Mouse (Mus musculus) midbrain, embryonic 14.5 days (tissue): ENCODE measurements around the gene Gm20503. TPM values are rescaled to one million over a fixed set of nuclear protein-coding genes. Genes with fewer than 3 reads are reported as not detected.

ENCODE experiments used
- ATAC-seq: fragments of 200-750 bp; cut with Nextera tagmentation; 2 replicates; pipeline ENCODE4 v1.8.0; 2017; ENCODE audit warnings: moderate number of reproducible peaks, moderate library complexity; ENCODE audit not compliant: low FRiP score, low TSS enrichment
- DNase-seq: peaks from one replicate; pipeline ENCODE4 v3.0.0-alpha.2; 2015
- H3K27ac ChIP-seq: fragments of 300-500 bp; sonication (generic); replicated peaks from 2 replicates; pipeline ENCODE4 v1.5.1; 2014; ENCODE audit warnings: mild to moderate bottlenecking, low read depth, low read length, moderate library complexity
- H3K27me3 ChIP-seq: fragments of 300-500 bp; sonication (generic); 2 replicates; pipeline ENCODE4 v1.6.1; 2014; ENCODE audit warnings: low read length, control low read depth, mixed read lengths; ENCODE audit not compliant: control insufficient read depth, insufficient read depth
- H3K36me3 ChIP-seq: fragments of 300-500 bp; sonication (generic); 2 replicates; pipeline ENCODE4 v1.6.1; 2014; ENCODE audit warnings: low read length, control low read depth; ENCODE audit not compliant: control insufficient read depth, insufficient read depth
- H3K4me1 ChIP-seq: fragments of 300-500 bp; sonication (generic); 2 replicates; pipeline ENCODE4 v1.6.1; 2014; ENCODE audit warnings: mild to moderate bottlenecking, antibody characterized with exemption, low read length, control low read depth; ENCODE audit not compliant: control insufficient read depth, insufficient read depth
- H3K4me2 ChIP-seq: fragments of 300-500 bp; sonication (generic); 2 replicates; pipeline ENCODE4 v1.6.1; 2014; ENCODE audit warnings: mild to moderate bottlenecking, low read length, moderate library complexity
- H3K4me3 ChIP-seq: fragments of 300-500 bp; sonication (generic); replicated peaks from 2 replicates; pipeline ENCODE4 v1.5.1; 2014; ENCODE audit warnings: low read depth, low read length
- H3K9ac ChIP-seq: fragments of 300-500 bp; sonication (generic); replicated peaks from 2 replicates; pipeline ENCODE4 v1.6.1; 2014; ENCODE audit warnings: mild to moderate bottlenecking, low read length, moderate library complexity
- H3K9me3 ChIP-seq: fragments of 300-500 bp; sonication (generic); 2 replicates; pipeline ENCODE4 v1.6.1; 2016; ENCODE audit warnings: low read length, control low read depth, mixed read lengths; ENCODE audit not compliant: control insufficient read depth
- whole genome bisulfite sequencing: fragments of 180-500 bp; shearing (Covaris S2); extraction: QIAGEN DNeasy Blood & Tissue Kit; methylation state at CpG from one replicate; pipeline ENCODE4 v1.1.7; 2014; 5-methylcytosine and 5-hydroxymethylcytosine counted together
- polyA plus RNA-seq: library from polyadenylated mRNA; unstranded; fragments of >200 nt; fragmentation: Nextera tagmentation; extraction: Ambion mirVana; gene quantifications from 2 replicates; pipeline ENCODE4 v1.2.1, GENCODE M21; 2014

Gene Gm20503
- polyA plus RNA-seq = 4.6 and 5.2 TPM in 2 replicates

GRCm38 (mm10) chr4:59002948-59003805 lies at the start of gene Gm20503:
Gene Gm20503 (plus strand): TSS chr4:59003210.
- Histone ChIP-seq H3K4me1 (peaks cover 18% of the 10 kb centered on the region), H3K4me2 (peak within 1 kb of the TSS; percentile 74), H3K9me3 (no peaks in the 10 kb centered on the region), H3K27me3 (no peaks in the 10 kb centered on the region), H3K9ac (peak within 1 kb of the TSS; percentile 88), H3K36me3 (no peaks in the 10 kb centered on the region), H3K27ac (peak within 1 kb of the TSS; percentile 90), H3K4me3 (peak within 1 kb of the TSS; percentile 91)
- peak; percentile 98 for DNase-seq
- peak; percentile 98 for ATAC-seq
- under 1% methylated on average over 74 of the region's 89 CpGs for WGBS

DNA sequence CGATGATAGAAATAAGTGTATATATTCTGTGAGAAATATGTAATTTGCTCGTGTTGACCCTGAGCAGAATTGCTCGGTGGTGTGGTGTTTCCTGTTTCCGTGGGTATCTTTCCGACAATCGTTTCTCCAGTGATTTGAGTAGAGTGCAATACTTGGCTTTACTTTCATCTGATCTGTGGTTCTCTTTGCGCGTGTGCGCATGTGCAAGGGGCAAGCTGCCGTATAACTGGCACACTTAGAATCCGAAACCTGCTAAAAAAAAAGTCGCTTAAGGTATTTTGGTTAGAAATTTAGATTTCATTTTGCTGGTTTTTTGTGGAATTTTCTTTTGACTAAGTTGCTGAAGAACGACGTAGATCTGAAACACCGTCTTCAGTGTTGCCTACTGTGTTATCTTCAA lies 41.3 kb upstream of the Gm20503 start:
- no peaks in the 10 kb centered on the region for H3K9me3 ChIP-seq
- no peaks in the 10 kb centered on the region for H3K27me3 ChIP-seq
- ATAC-seq = no peak
- no peak overlapping the region for H3K27ac ChIP-seq
- WGBS = 95% methylated on average over 15 of the region's 15 CpGs
- 0 out of 2 replicates have a peak, but pooled peaks cover 2% of the 10 kb centered on the region for H3K36me3 ChIP-seq
- no peak overlapping the region for H3K9ac ChIP-seq
- H3K4me1 ChIP-seq = no peaks in the 10 kb centered on the region
- no peak overlapping the region for H3K4me3 ChIP-seq
- H3K4me2 ChIP-seq = no peak overlapping the region
- no peak for DNase-seq

DNA sequence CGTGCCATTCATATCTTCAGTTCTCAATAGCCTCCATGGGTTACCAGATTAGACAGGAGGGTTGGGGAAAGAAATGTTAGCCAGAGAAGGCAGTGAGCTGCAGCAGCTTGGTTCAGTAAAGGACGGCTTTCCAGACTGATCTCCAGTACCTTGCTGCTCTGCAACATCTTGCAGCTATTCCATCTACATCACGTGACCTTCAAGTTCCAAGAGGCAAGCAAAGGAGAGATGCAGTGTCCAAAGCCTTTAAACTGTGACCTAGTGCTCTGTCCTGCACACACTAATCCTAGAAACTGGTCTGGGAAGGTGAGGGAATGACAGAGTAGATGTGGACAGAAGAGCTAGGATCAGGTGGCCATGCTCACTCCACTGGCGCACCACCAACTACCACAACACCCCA lies 39.7 kb upstream of the Gm20503 start:
- Histone ChIP-seq H3K4me3 (no peak overlapping the region), H3K4me1 (no peaks in the 10 kb centered on the region)

DNA sequence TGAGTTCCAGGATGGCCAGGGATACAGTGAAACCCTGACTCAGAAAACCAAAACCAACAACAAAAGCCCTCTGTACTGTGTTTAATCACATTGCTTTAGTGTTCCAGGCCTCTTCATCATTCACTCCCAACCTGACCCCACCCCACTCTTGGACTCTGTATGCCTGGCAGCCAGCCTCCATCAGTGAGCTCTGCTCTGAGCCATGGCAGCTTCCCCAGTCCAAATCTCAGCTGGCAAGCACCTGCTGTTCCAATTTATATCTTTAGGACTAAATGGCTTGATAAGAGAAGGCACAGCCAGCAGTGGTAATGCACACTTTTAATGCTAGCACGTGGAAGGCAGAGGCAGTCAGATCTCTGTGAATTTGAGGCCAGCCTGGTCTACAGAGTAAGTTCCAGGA lies 37.9 kb upstream of the Gm20503 start:
- Histone ChIP-seq H3K4me2 (no peak overlapping the region), H3K36me3 (no peaks in the 10 kb centered on the region), H3K4me3 (no peak overlapping the region), H3K27ac (no peak overlapping the region), H3K9me3 (no peaks in the 10 kb centered on the region), H3K4me1 (no peaks in the 10 kb centered on the region), H3K27me3 (no peaks in the 10 kb centered on the region), H3K9ac (no peak overlapping the region)
- DNase-seq (no peak), ATAC-seq (no peak)
- WGBS = 85% methylated on average over 1 of the region's 1 CpGs

More for the DNA sequence above, 39.7 kb upstream of the Gm20503 start:
- no peak for ATAC-seq
- no peak overlapping the region for H3K4me2 ChIP-seq
- no peaks in the 10 kb centered on the region for H3K9me3 ChIP-seq
- no peaks in the 10 kb centered on the region for H3K36me3 ChIP-seq
- WGBS = 92% methylated on average over 4 of the region's 4 CpGs
- DNase-seq = no peak
- no peaks in the 10 kb centered on the region for H3K27me3 ChIP-seq
- no peak overlapping the region for H3K27ac ChIP-seq
- H3K9ac ChIP-seq = no peak overlapping the region

DNA sequence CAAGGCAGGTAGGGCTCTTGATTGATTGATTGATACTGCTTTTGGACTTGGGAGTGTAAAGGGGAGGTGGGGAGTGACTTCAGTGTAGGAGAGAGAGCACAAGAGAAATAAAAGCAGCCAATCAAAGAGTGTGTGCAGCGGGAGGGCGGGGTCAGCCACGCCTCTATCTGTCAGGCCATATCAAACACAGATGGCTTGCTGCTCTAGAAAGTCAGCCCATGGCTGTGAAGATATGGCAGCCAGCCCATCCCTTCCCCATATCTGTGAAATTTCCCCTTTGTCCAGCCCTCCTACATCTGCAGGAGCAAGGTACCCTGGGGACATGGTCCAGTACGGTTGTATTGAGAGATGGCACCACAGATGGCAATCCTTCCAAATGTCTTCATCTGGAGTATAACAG lies 32.3 kb upstream of the Gm20503 start:
- Histone ChIP-seq H3K4me2 (no peak overlapping the region), H3K27ac (no peak overlapping the region), H3K9me3 (no peaks in the 10 kb centered on the region), H3K27me3 (no peaks in the 10 kb centered on the region), H3K4me3 (no peak overlapping the region), H3K36me3 (no peaks in the 10 kb centered on the region), H3K9ac (no peak overlapping the region), H3K4me1 (no peaks in the 10 kb centered on the region)
- no peak for DNase-seq
- 91% methylated on average over 4 of the region's 4 CpGs for WGBS
- ATAC-seq = no peak

GRCm38 (mm10) chr4:58975711-58976110 lies 27.3 kb upstream of the Gm20503 start:
- DNase-seq = no peak
- Histone ChIP-seq H3K36me3 (no peaks in the 10 kb centered on the region), H3K4me2 (no peak overlapping the region), H3K27me3 (no peaks in the 10 kb centered on the region), H3K4me1 (no peaks in the 10 kb centered on the region), H3K27ac (no peak overlapping the region), H3K9me3 (no peaks in the 10 kb centered on the region), H3K9ac (no peak overlapping the region), H3K4me3 (no peak overlapping the region)
- no peak for ATAC-seq
- 84% methylated on average over 5 of the region's 5 CpGs for WGBS

GRCm38 (mm10) chr4:58981421-58981820 lies 21.6 kb upstream of the Gm20503 start:
- no peaks in the 10 kb centered on the region for H3K9me3 ChIP-seq
- H3K4me1 ChIP-seq = peaks cover under 1% of the 10 kb centered on the region; the same call in 1 of the 2 replicates
- H3K27me3 ChIP-seq = no peaks in the 10 kb centered on the region
- H3K36me3 ChIP-seq = no peaks in the 10 kb centered on the region
- no peak overlapping the region for H3K9ac ChIP-seq
- H3K4me2 ChIP-seq = no peak overlapping the region
- ATAC-seq (no peak), DNase-seq (no peak)
- H3K27ac ChIP-seq = no peak overlapping the region
- H3K4me3 ChIP-seq = no peak overlapping the region
- WGBS = 72% methylated on average over 6 of the region's 6 CpGs

- H3K9me3 ChIP-seq = no peaks in the 10 kb centered on the region
- no peaks in the 10 kb centered on the region for H3K36me3 ChIP-seq
- peaks cover 4% of the 10 kb centered on the region; the same call in 1 of the 2 replicates for H3K4me1 ChIP-seq
- H3K4me3 ChIP-seq = no peak overlapping the region
- no peak overlapping the region for H3K27ac ChIP-seq
- ATAC-seq (no peak), DNase-seq (no peak)
- H3K27me3 ChIP-seq = no peaks in the 10 kb centered on the region
- WGBS = 90% methylated on average over 8 of the region's 8 CpGs
- no peak overlapping the region for H3K9ac ChIP-seq
- no peak overlapping the region for H3K4me2 ChIP-seq
Measured at GRCm38 (mm10) chr4:58982806-58983205, 20.2 kb upstream of the Gm20503 start.

DNA sequence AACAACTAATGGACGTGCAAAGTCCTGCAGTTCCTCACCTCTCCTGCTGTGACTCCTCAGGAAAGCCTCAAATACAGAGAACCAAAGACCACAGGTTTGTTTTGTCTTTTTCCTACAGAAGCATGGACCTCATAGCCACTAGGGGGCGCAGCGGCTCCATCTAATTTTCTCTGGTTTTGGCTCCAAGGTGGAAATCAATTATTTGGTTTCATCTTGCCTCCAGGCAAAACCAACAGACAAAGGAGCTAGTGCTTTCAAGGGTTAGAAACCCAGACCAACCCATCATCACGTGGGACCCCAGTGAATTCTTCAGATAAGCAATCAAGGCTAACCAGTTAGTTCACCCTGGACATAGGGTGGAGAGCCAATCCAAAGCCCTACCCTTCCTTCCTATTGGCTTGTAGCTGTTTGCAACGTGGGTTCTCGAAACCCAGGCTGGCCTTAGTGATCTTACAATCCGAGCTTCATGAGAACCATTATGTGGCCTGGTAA lies 17.8 kb upstream of the Gm20503 start:
- Histone ChIP-seq H3K9me3 (no peaks in the 10 kb centered on the region), H3K4me1 (peaks cover 4% of the 10 kb centered on the region; the same call in 1 of the 2 replicates), H3K27ac (no peak overlapping the region), H3K4me2 (no peak overlapping the region), H3K36me3 (no peaks in the 10 kb centered on the region), H3K4me3 (no peak overlapping the region), H3K9ac (no peak overlapping the region), H3K27me3 (no peaks in the 10 kb centered on the region)
- ATAC-seq = no peak
- 23% methylated on average over 7 of the region's 7 CpGs for WGBS
- peak; percentile 85 for DNase-seq
